Mouse (Mus musculus) kidney, embryonic 14.5 days (tissue): Measurements from ENCODE around the gene Nt5m. TPM values are rescaled to one million over a fixed set of nuclear protein-coding genes. Genes with fewer than 3 reads are reported as not detected.

Experiments used
- ATAC-seq: fragments of 200-750 bp; cut with Nextera tagmentation; 2 replicates; pipeline ENCODE4 v1.8.0; 2017; ENCODE audit warnings: moderate number of reproducible peaks, mild to moderate bottlenecking, moderate TSS enrichment, moderate library complexity; ENCODE audit not compliant: low FRiP score, low TSS enrichment
- H3K27ac ChIP-seq: fragments of 300-500 bp; sonication (generic); 2 replicates; pipeline ENCODE4 v1.5.1; 2014; ENCODE audit warnings: low read depth, mild to moderate bottlenecking, low read length, moderate library complexity, mixed read lengths
- H3K27me3 ChIP-seq: fragments of 300-500 bp; sonication (generic); 2 replicates; pipeline ENCODE4 v1.6.1; 2014; ENCODE audit warnings: mild to moderate bottlenecking, low read length; ENCODE audit not compliant: control insufficient read depth, insufficient read depth
- H3K36me3 ChIP-seq: fragments of 300-500 bp; sonication (generic); 2 replicates; pipeline ENCODE4 v1.6.1; 2014; ENCODE audit warnings: low read length, mixed read lengths; ENCODE audit not compliant: control insufficient read depth, insufficient read depth
- H3K4me1 ChIP-seq: fragments of 300-500 bp; sonication (generic); 2 replicates; pipeline ENCODE4 v1.6.1; 2014; ENCODE audit warnings: low read length, mixed read lengths; ENCODE audit not compliant: control insufficient read depth, insufficient read depth
- H3K4me2 ChIP-seq: fragments of 300-500 bp; sonication (generic); replicated peaks from 2 replicates; pipeline ENCODE4 v1.6.1; 2014; ENCODE audit warnings: low read depth, mild to moderate bottlenecking, low read length
- H3K4me3 ChIP-seq: fragments of 300-500 bp; sonication (generic); 2 replicates; pipeline ENCODE4 v1.5.1; 2014; ENCODE audit warnings: mild to moderate bottlenecking, low read length
- H3K9ac ChIP-seq: fragments of 300-500 bp; sonication (generic); 2 replicates; pipeline ENCODE4 v1.6.1; 2014; ENCODE audit warnings: low read depth, mild to moderate bottlenecking, low read length, moderate library complexity
- H3K9me3 ChIP-seq: fragments of 300-500 bp; sonication (generic); 2 replicates; pipeline ENCODE4 v1.6.1; 2016; ENCODE audit warnings: low read length; ENCODE audit not compliant: control insufficient read depth
- WGBS: fragments of 180-500 bp; shearing (Covaris S2); extraction: QIAGEN DNeasy Blood & Tissue Kit; methylation state at CpG from one replicate; pipeline ENCODE4 v1.1.7; 2014; 5-methylcytosine and 5-hydroxymethylcytosine counted together
- polyA plus RNA-seq: library from polyadenylated mRNA; unstranded; fragments of >200 nt; fragmentation: Nextera tagmentation; extraction: Ambion mirVana; gene quantifications from 2 replicates; pipeline ENCODE4 v1.2.1, GENCODE M21; 2014

Gene Nt5m
- polyA plus RNA-seq, 1 experiment from 2014 or later: 36.0 TPM

DNA sequence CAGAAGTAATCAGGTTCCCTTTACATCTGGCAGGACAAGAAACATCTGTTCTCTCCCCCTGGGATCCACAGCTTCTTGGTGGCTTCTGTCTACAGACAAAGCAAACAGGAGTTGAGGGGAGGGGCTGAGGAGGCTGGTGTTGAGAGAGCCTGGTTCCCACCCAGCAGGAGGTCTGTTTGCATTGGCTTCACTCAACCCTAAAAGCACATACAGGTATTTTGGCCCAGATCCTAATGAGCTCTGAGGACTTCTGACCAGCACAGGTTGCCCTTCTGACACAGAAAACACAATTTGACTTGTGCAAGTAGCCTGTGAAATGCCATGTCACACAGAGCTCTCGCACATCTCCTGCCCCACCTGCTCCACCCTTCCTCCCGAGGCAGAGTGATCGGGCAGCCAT is 69.2 kb downstream of the Nt5m start:
- H3K27ac ChIP-seq: no peak overlapping the region

DNA sequence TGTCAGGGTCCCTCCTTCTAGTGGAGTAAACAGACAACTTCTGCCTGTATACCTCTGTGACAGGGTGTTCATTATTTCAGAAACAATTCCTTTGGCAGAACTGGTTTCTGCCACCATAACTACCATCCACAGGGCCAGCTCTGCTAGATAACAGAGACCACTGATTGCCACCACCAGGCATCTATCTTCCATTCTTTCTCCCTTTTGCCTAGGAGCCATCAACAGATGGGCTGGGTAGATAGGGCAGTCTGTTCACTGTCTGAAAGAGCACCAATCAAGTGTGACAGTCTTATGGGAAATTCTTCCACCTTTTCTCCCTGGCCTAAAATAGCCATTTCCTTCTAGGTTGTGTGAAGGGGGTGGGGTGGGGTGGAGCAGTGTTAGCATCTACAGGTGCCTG is 71.3 kb downstream of the Nt5m start:
- Histone ChIP-seq H3K9ac (no peak overlapping the region), H3K4me3 (no peak overlapping the region), H3K4me1 (peaks cover 5% of the 10 kb centered on the region; the same call in 1 of the 2 replicates), H3K36me3 (no peaks in the 10 kb centered on the region), H3K9me3 (no peaks in the 10 kb centered on the region), H3K4me2 (no peak overlapping the region), H3K27me3 (no peaks in the 10 kb centered on the region), H3K27ac (no peak overlapping the region)
- no peak for ATAC-seq

More for the DNA sequence above, 69.2 kb downstream of the Nt5m start:
- Histone ChIP-seq H3K36me3 (no peaks in the 10 kb centered on the region), H3K9me3 (no peaks in the 10 kb centered on the region), H3K4me2 (no peak overlapping the region), H3K9ac (no peak overlapping the region), H3K4me1 (peaks cover 5% of the 10 kb centered on the region; the same call in 1 of the 2 replicates), H3K4me3 (no peak overlapping the region), H3K27me3 (no peaks in the 10 kb centered on the region)
- no peak for ATAC-seq
- WGBS: 57% methylated on average over 3 of the region's 3 CpGs

GRCm38 (mm10) chr11:59911523-59911922 is 72.3 kb downstream of the Nt5m start:
- Histone ChIP-seq H3K9ac (no peak overlapping the region), H3K36me3 (no peaks in the 10 kb centered on the region), H3K27me3 (no peaks in the 10 kb centered on the region), H3K4me3 (no peak overlapping the region), H3K4me1 (peaks cover 5% of the 10 kb centered on the region; the same call in 1 of the 2 replicates), H3K4me2 (no peak overlapping the region), H3K27ac (no peak overlapping the region), H3K9me3 (no peaks in the 10 kb centered on the region)
- WGBS: 90% methylated on average over 1 of the region's 1 CpGs
- no peak for ATAC-seq

GRCm38 (mm10) chr11:59913702-59914101 is 74.5 kb downstream of the Nt5m start:
- no peaks in the 10 kb centered on the region for H3K4me1 ChIP-seq
- no peak overlapping the region for H3K4me2 ChIP-seq
- no peaks in the 10 kb centered on the region for H3K36me3 ChIP-seq
- H3K27me3 ChIP-seq: no peaks in the 10 kb centered on the region
- no peak overlapping the region for H3K4me3 ChIP-seq
- H3K27ac ChIP-seq: no peak overlapping the region
- ATAC-seq: no peak
- no peaks in the 10 kb centered on the region for H3K9me3 ChIP-seq
- H3K9ac ChIP-seq: no peak overlapping the region
- 72% methylated on average over 4 of the region's 4 CpGs for WGBS

GRCm38 (mm10) chr11:59918014-59918413 is 78.8 kb downstream of the Nt5m start:
- no peak overlapping the region for H3K4me2 ChIP-seq
- ATAC-seq: no peak
- no peak overlapping the region for H3K9ac ChIP-seq
- H3K27me3 ChIP-seq: no peaks in the 10 kb centered on the region
- H3K4me1 ChIP-seq: peaks cover 4% of the 10 kb centered on the region
- H3K4me3 ChIP-seq: no peak overlapping the region
- H3K27ac ChIP-seq: no peak overlapping the region
- 44% methylated on average over 4 of the region's 4 CpGs for WGBS
- no peaks in the 10 kb centered on the region for H3K9me3 ChIP-seq
- no peaks in the 10 kb centered on the region for H3K36me3 ChIP-seq

GRCm38 (mm10) chr11:59919401-59919800 is 80.2 kb downstream of the Nt5m start:
- Histone ChIP-seq H3K27ac (no peak overlapping the region), H3K9ac (no peak overlapping the region), H3K9me3 (no peaks in the 10 kb centered on the region), H3K4me2 (no peak overlapping the region), H3K36me3 (no peaks in the 10 kb centered on the region), H3K4me3 (no peak overlapping the region), H3K4me1 (peaks cover 4% of the 10 kb centered on the region), H3K27me3 (no peaks in the 10 kb centered on the region)
- no peak for ATAC-seq
- 80% methylated on average over 3 of the region's 3 CpGs for WGBS

GRCm38 (mm10) chr11:59920331-59920730 is 81.1 kb downstream of the Nt5m start:
- Histone ChIP-seq H3K4me1 (peaks cover 4% of the 10 kb centered on the region), H3K4me3 (no peak overlapping the region), H3K27me3 (no peaks in the 10 kb centered on the region), H3K4me2 (no peak overlapping the region), H3K9ac (no peak overlapping the region), H3K27ac (no peak overlapping the region), H3K9me3 (no peaks in the 10 kb centered on the region), H3K36me3 (no peaks in the 10 kb centered on the region)
- WGBS: 53% methylated on average over 5 of the region's 5 CpGs
- no peak for ATAC-seq

DNA sequence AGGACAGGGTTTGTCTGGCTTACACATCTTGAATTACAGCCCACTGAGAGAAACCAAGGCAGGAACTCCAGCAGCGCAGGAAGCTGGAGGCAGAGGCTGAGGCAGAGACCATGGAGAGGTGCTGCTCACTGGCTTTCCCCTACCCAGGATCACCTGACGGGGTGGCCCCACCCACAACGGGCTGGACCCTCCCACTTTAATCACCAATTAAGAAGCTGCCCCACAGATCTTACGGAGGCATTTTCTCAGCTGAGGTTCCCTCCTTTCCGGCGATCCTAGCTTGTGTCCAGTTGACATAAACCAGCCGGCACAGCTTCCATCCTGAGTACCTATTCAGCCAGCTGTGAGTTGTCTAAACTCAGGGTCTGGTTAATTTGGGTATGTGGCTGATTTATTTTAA is 82.0 kb downstream of the Nt5m start:
- H3K4me1 ChIP-seq: peaks cover 4% of the 10 kb centered on the region
- WGBS: 4% methylated on average over 7 of the region's 7 CpGs
- peak overlapping the region; percentile 4; the same call in 1 of the 2 replicates for H3K4me3 ChIP-seq
- H3K27me3 ChIP-seq: no peaks in the 10 kb centered on the region
- H3K9ac ChIP-seq: no peak overlapping the region
- H3K36me3 ChIP-seq: no peaks in the 10 kb centered on the region
- no peaks in the 10 kb centered on the region for H3K9me3 ChIP-seq
- peak overlapping the region; percentile 26 for H3K4me2 ChIP-seq
- ATAC-seq: peak; percentile 96
- H3K27ac ChIP-seq: peak overlapping the region; percentile 10; the same call in 1 of the 2 replicates

DNA sequence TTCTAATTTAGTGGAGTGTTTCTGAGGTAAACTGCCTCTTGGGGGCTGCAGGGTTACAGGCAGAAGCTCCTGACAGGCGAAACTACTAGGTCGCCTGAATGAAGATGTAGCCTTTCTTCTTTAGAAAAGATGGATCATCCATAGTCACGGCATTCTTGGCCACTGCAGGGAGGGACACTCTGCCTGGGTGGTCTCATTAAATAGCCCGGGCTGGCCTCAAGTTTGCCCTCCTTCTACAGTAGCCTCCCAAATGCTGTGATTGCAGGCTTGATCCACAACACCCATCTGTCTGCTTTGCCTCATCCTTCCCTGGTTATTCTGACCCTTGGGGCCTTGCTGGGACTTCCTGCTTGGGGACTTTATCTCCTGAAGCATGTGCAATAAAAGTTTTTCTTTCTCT is 90.8 kb downstream of the Nt5m start:
- Histone ChIP-seq H3K36me3 (no peaks in the 10 kb centered on the region), H3K27me3 (no peaks in the 10 kb centered on the region; the same call in 1 of the 2 replicates), H3K4me2 (no peak overlapping the region), H3K27ac (no peak overlapping the region), H3K9ac (no peak overlapping the region), H3K9me3 (no peaks in the 10 kb centered on the region), H3K4me1 (no peaks in the 10 kb centered on the region), H3K4me3 (no peak overlapping the region)
- WGBS: 56% methylated on average over 4 of the region's 4 CpGs
- no peak for ATAC-seq
